24 mouse cellular contexts compared by ENCODE assay signal in the genomic region with DNA sequence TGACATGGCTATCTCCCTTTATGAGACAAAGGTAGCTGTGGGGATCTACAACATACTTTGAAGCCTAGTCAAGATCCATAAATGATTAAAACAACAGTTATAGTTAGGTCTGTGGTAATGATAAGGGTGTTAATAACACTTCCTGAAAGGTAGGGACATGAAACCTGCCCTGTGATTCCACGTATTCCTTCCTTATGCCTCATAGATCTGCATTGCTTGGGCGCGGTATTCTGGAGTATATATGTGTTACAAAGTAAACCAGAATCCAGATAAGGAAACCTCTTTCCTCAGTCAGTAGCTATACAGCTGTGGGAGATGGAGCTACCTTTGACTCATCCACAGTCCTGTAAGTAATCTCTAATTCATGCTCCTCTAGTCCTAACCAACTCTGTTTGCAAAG. TPM values are rescaled to one million over a fixed set of nuclear protein-coding genes. Genes with fewer than 3 reads are reported as not detected.
"Had no signal": no experiment of that assay in that cellular context is flagged by ENCODE, and none has a peak within 500 bp of the region (broad histone marks: within the 10 kb centered on the region; RNA-seq: fewer than 3 reads in every experiment).

No protein-coding gene starts in this region.

- DNase-seq: right cerebral cortex, adult 18-20 months; right cerebral cortex, postnatal 14 days; right cerebral cortex, postnatal 25 days; right cerebral cortex, postnatal 4 days; spleen, adult 18-20 months; thymus, adult 18-20 months; thymus, adult 2 months; thymus, postnatal 14 days; thymus, postnatal 25 days; thymus, postnatal 36 days; thymus, postnatal 4 days had no signal

- H3K9ac ChIP-seq: neural tube, embryonic 12.5 days; neural tube, embryonic 13.5 days; neural tube, embryonic 15.5 days; stomach, embryonic 15.5 days had no signal

- H3K27me3 ChIP-seq: neural tube, embryonic 12.5 days; neural tube, embryonic 13.5 days; neural tube, embryonic 15.5 days; stomach, embryonic 15.5 days had no signal

- H3K4me3 ChIP-seq: neural tube, embryonic 12.5 days; neural tube, embryonic 13.5 days; neural tube, embryonic 15.5 days; stomach, embryonic 15.5 days had no signal

- H3K9me3 ChIP-seq: neural tube, embryonic 12.5 days; neural tube, embryonic 15.5 days; stomach, embryonic 15.5 days had no signal

- H3K36me3 ChIP-seq: neural tube, embryonic 12.5 days; neural tube, embryonic 13.5 days; neural tube, embryonic 15.5 days; stomach, embryonic 15.5 days had no signal

- H3K27ac ChIP-seq: neural tube, embryonic 12.5 days; neural tube, embryonic 13.5 days; neural tube, embryonic 15.5 days; stomach, embryonic 15.5 days; stomach, postnatal 0 days had no signal

- H3K4me1 ChIP-seq: neural tube, embryonic 12.5 days; neural tube, embryonic 13.5 days; neural tube, embryonic 15.5 days; stomach, embryonic 15.5 days had no signal

- H3K4me2 ChIP-seq: neural tube, embryonic 12.5 days; neural tube, embryonic 13.5 days; neural tube, embryonic 15.5 days; stomach, embryonic 15.5 days had no signal

RNA-seq across cellular contexts. Expression of a gene that starts 53.3 kb away (rescaled TPM):
- polyA plus RNA-seq: neural tube, embryonic 11.5 days; neural tube, embryonic 12.5 days; neural tube, embryonic 13.5 days; neural tube, embryonic 14.5 days; neural tube, embryonic 15.5 days; small intestine, adult 2 months; spleen, adult 2 months; stomach, embryonic 14.5 days; stomach, embryonic 15.5 days; stomach, embryonic 16.5 days; stomach, postnatal 0 days; testis, adult 2 months; thymus, adult 2 months; urinary bladder, adult 2 months had no signal
